Mouse (Mus musculus) Muller cell, postnatal 12 days (primary cell): ENCODE data around the gene Wdr83os.

ENCODE experiments used
- DNase-seq: peaks from one replicate; pipeline ENCODE4 v3.0.0-alpha.2; 2015; ENCODE audit errors: inconsistent ontology term

The Wdr83os gene

GRCm38 (mm10) chr8:85080532-85081215 lies at the start of gene Wdr83os:
Gene Wdr83os (plus strand): TSS chr8:85080740.
- DNase-seq, result peak; percentile 69

GRCm38 (mm10) chr8:85032622-85033311 lies 47.8 kb upstream of the Wdr83os start:
- DNase-seq, result no peak

DNA sequence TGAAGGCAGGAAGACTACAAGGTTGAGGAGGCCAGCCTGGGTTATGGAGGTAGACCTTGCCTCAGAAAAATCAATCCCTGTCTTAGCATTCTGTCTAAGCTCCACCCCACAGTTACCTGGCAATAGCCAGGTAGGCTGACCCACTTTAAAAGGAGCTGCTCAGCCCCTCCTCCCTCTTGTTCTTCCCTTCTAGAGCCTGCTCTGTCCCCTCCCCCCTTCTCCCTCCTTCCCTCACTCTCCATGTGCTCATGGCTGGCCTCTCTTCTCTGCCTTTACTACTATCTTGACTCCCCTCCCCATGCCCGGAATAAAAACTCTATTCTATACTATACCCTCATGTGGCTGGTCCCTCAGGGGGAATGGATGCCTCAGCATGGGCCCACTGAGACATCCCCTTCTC lies 46.7 kb upstream of the Wdr83os start:
- DNase-seq, result no peak

DNA sequence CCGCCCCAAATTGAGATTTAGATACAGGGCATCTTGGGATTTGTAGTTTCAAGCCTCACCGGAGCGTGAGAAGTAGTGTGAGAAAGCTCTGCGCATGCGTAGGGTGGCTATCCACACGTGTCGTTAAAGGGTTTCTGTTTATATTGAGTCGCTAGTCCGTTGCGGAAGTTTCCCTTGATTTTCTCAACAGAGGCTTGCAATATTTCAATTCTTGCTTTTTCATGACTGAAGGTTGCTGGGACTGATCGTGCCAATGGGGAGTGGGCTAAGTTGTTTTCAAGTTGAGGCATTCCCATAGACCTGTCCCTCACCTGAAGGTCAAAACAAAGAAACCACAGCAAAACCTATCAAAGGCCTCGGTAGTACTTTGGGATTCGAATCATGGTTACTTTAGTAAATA lies 45.8 kb upstream of the Wdr83os start:
- DNase-seq, result peak; percentile 46

GRCm38 (mm10) chr8:85035165-85035727 lies 45.3 kb upstream of the Wdr83os start:
- DNase-seq, result peak; percentile 15

DNA sequence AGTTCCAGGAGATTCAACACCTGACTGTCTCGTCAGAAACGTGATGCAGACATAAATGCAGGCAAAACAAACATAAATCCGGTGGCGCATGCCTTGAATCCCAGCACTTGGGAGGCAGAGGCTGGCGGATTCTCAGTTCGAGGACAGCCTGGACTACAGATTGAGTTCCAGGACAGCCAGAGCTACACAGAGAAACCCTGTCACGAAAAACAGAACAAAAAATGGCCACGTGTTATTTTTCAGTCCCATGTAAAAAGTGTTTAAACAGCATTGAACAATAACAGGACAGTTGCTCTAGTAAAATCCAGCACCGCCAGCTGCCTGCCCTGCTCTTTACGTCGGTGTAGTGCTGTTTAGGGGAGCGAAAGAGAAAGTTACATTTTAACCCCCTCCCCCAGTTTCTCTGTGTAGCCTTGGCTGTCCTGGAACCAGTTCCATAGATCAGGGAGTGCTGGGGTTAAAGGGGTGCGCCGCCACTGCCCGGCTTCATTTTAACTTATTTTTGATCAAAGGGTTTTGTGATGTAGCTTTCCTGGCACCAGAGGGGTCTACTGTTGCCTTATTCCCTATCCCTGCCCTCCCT lies 44.7 kb upstream of the Wdr83os start:
- DNase-seq, result no peak

- no peak for DNase-seq
Observed at GRCm38 (mm10) chr8:85036381-85036717, 44.2 kb upstream of the Wdr83os start.

DNA sequence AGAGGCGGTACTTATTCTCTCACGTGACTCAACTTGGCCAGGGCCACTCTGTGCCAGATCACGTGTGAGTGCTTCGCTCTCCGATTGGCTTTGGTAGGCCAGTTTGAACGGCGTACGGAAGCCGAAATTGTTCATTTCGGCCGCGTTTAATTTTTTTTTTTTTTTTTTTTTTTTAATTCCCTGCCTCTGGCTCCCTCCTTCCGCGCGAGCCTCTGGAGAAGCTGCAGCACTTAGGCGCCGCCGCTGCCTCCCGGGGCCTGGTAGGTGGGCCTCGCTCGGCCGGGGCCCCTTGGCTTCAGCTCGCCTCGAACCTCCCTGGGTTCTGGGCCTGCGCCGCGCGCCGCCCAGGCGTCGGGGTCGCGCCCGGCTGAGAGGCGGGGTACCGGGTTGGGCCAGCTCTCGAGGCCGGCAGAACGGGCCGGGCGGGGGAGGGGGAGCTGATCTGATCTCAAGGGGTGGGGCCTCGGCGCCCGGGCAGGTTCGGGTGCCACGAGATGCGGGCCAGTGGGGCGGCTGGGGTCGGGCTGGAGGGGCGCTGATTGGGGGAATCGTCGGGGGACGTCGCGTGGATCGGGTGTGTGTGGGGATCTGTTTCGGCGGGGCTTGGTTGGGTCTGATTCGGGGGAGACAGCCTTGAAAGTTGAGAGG lies 43.7 kb upstream of the Wdr83os start, which contains the start of gene Tnpo2:
Gene Tnpo2 (plus strand): TSS at position 198 of the 648 bp plus-strand sequence.
- peak; percentile 98 for DNase-seq

GRCm38 (mm10) chr8:85037366-85037680 lies 43.2 kb upstream of the Wdr83os start:
- DNase-seq, result no peak

GRCm38 (mm10) chr8:85037681-85038531 lies 42.6 kb upstream of the Wdr83os start:
- peak; percentile 48 for DNase-seq

- no peak for DNase-seq
Observed at GRCm38 (mm10) chr8:85043619-85044018, 36.9 kb upstream of the Wdr83os start.

- DNase-seq, result no peak
Observed at GRCm38 (mm10) chr8:85057367-85057766, 23.2 kb upstream of the Wdr83os start.

DNA sequence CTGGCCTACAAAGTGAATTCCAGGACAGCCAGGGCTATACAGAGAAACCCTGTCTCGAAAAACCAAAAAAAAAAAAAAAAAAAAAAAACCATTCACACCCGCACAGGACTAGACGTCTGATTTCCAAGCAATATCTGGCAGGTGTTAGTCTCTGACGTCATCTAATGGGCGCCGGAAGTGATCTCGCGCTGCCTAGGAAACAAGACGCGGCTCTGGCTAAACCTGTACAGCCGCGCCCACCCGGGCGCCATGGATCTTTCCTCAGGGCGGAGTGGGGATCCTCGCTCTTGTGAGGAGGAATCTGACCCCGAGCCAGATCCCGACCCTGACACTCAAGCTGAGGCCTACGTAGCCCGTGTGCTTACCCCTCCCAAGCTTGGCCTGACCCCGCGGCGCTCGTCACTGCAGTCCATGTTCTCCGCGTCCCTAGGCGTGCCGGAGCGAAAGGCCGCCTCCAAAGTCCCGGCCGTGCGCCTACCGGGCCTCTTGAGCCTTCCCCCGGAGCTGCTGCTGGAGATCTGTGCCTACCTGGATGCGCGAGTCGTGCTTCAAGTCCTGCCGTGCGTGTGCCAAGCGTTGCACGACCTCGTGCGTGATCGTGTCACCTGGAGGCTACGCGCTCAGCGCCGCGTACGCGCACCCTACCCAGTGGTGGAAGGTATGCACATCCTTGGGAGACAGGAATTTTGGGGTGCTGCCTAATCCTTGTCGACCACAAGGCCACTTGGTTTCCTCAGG lies 20.5 kb upstream of the Wdr83os start, which contains the start of gene Fbxw9:
Gene Fbxw9 (plus strand): TSS at position 177 of the 738 bp plus-strand sequence.
- peak; percentile 93 for DNase-seq

GRCm38 (mm10) chr8:85062603-85063002 lies 17.9 kb upstream of the Wdr83os start:
- no peak for DNase-seq

DNA sequence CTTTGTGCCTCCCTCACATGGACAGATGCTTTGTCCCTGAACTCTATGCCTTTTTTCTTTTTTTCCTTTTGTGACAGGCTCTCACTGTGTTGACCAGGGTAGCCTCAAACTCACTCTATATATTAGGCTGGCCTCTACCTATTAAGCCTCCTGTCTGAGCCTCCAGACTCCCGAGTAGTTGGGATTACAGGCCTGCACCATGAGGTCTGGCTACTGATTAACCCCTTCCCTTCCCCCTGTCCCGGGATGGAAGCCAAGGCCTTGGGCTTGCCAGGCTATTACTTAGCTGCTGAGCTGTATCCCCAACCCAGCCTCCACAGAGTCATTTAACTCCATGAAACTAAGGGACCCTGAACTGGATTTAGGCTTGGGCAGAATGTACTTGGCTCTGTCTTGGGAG lies 15.3 kb upstream of the Wdr83os start:
- DNase-seq, result no peak

DNA sequence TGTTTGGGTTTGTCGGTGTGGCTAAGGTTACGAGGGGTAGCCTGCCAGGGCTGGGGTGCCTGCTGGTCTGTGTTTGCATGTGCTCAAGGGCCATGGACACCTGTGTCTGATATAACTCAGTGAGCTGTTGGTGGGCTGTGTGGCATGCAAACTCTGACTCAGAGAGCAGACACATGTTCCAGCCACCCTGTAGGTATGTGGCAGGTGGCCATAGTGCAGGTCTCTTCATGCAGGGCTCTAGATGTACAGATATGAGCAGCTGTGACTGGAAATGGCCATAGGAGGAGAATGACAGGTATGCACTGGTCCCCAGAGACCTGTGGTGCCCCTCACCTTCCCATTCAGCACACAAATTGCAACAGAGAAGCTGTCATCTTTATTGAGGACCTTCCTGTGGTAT lies 13.4 kb upstream of the Wdr83os start:
- no peak for DNase-seq

DNA sequence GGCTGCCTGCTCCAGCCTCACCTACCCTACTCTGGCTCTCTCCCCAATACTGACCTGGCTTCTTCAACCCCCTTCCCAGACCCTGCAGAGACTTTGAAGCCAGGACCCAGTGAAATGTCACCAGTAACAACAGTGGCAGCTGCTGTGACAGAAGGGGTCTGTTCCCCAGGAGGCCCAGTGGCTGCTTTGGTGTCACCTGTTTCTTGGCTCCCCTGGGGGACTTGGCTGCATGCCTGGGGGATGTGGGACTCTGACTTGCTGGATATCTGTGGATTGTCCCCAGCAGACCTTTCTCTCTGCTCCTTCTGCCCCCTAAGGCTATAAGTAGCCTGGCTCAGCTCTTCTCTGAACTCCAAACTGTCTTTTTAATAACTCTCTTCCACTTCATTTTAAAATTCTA lies 12.6 kb upstream of the Wdr83os start, which contains the start of gene Gm5741:
Gene Gm5741 (minus strand): TSS at position 1 of the 400 bp plus-strand sequence.
- DNase-seq, result no peak

DNA sequence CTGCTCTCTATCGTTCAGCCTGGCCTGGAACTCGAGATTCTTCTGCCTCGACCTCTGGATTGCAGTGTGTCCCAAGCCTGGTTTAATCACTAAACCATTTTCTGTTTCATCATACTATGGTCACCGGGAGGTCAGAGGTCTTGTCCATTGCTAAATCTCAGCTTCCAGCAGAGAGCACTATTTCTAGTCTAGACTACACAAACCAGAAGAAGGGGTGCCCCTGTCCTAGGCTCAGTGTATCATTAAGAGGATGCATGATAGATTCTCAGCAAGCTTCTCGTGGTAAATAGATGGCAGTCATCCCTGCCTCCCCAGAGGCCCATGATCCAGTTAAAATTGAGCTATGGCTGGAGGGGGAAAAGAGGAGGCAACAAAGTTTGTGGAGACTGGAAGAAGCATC lies 9.5 kb upstream of the Wdr83os start:
- DNase-seq, result no peak

DNA sequence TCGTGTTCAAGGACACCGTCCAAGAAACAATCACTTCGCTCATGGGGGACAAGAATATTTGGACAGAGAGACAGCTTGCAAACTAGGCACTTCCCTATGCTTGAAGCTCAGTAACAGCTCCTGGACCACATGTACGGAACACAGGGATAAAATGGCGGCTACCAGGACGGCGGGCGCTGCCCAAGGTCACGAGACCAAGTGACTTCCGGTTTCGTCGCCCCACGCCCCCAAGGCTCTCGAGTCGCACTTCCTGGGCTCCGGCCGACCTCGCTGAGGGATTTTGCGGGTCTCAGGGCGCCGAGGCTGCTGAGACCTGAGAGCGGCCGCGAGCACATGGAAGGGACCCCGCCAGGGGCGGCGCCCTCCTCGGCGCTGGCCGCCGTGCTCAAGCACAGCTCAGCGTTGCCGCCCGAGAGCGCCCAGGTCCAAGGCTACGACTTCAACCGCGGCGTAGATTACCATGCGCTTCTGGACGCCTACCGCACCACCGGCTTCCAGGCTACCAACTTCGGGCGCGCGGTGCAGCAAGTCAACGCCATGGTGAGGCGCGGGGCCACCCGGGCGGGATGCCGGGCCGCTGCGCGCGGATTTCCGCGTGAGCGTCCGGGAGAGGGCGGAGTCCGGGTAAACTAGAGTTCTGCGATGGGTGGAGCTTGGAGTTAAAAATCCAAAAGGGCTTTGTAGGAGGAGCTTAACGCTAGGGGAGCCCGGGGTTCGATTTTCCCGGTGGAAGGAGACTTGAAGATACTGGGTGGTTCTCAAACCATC lies 8.8 kb upstream of the Wdr83os start, which contains the start of gene Dhps:
Gene Dhps (plus strand): TSS at position 244 of the 768 bp plus-strand sequence.
- DNase-seq, result peak; percentile 91
